Mouse (Mus musculus) lung, postnatal 0 days (tissue): Measurements from ENCODE around the gene Rpl11.

Source experiments
- CTCF ChIP-seq: IDR thresholded peaks from 2 replicates; pipeline ENCODE4 v1.5.1; 2016; ENCODE audit warnings: antibody characterized with exemption, mild to moderate bottlenecking
- EP300 ChIP-seq: IDR thresholded peaks from 2 replicates; pipeline ENCODE4 v1.6.1; 2016; ENCODE audit warnings: antibody characterized with exemption, mild to moderate bottlenecking, control low read depth

GRCm38 (mm10) chr4:136048291-136049032, 4.8 kb downstream of the Rpl11 start:
- TF ChIP-seq CTCF (no peak), EP300 (no peak)
